Mouse (Mus musculus): Measurements from ENCODE around the gene Adam23.

GRCm38 (mm10) chr1:63539884-63540613, 94.4 kb downstream of the Adam23 start:
- TF ChIP-seq CTCF (IDR thresholded peaks at IDR 0.05; ENCODE audit: low read depth, low read length) = no peak
- TF ChIP-seq POLR2A (IDR thresholded peaks at IDR 0.05; ENCODE audit: extremely low read depth, insufficient read depth, low read length) = no peak

Data from liver, adult 2 months (tissue).